Mouse (Mus musculus): ENCODE data around the gene Ibtk. TPM values are rescaled to one million over a fixed set of nuclear protein-coding genes. Genes with fewer than 3 reads are reported as not detected.

Gene Ibtk
- total RNA-seq, 1 experiment, result 32.8 TPM

DNA sequence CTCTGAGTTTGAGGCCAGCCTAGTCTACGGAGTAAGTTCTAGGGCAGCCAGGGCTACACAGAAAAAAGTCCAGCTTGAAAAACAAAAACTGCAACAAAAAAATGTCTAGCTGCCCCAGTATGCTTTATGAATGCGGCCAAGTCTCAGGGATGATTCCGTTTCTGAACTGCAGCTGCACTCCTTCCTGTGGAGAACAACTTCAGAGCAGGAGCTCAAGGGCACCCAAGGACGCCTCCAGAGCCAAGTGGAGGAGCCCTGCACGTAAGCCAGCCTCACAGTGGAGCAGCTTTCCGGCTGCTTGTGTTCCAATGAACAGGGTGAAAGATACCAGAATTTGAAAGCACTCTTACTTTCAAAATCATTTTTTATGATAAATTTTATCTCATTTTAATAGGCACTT, 41.8 kb downstream of the Ibtk start:
- no peak overlapping the region for H3K27ac ChIP-seq (ENCODE audit: insufficient read depth, low read depth, low read length, poor library complexity, severe bottlenecking)
- in situ Hi-C loops (cut with MboI; ENCODE audit: low sequenced_read_pairs in 2 of 2, unreplicated experiment in 2 of 2), result no loop called here
- no peak overlapping the region for H3K4me3 ChIP-seq (ENCODE audit: insufficient read depth in 1 of 2, low read depth in 1 of 2, low read length in 2 of 2, poor library complexity in 1 of 2, severe bottlenecking in 1 of 2)
- no peaks in the 10 kb centered on the region for H3K9me3 ChIP-seq (ENCODE audit: control insufficient read depth, insufficient read depth, low read depth, low read length)
- DNase-seq (ENCODE audit: low read depth, low spot score), result no peak
- H3K9ac ChIP-seq (ENCODE audit: insufficient read depth, low read depth, low read length, poor library complexity, severe bottlenecking), result no peak overlapping the region
- no peaks in the 10 kb centered on the region for H3K4me1 ChIP-seq (ENCODE audit: control insufficient read depth in 2 of 2, insufficient read depth in 2 of 2, low read length in 2 of 2, poor library complexity in 1 of 2)
- TF ChIP-seq CHD2 (IDR thresholded peaks at IDR 0.05; ENCODE audit: low read depth, low read length), result no peak
- no peak for TF ChIP-seq HCFC1 (IDR thresholded peaks at IDR 0.05; ENCODE audit: borderline replicate concordance, insufficient read depth, low read length)
- TF ChIP-seq ZNF384 (IDR thresholded peaks at IDR 0.05; ENCODE audit: low read depth, low read length), result no peak
- no peak for TF ChIP-seq MAFK (IDR thresholded peaks at IDR 0.05; ENCODE audit: insufficient read depth, low read depth, low read length)
- no peak for TF ChIP-seq ZC3H11A (IDR thresholded peaks at IDR 0.05; ENCODE audit: borderline replicate concordance, low read depth, low read length)
- peaks cover 26% of the 10 kb centered on the region for H3K36me3 ChIP-seq (ENCODE audit: control insufficient read depth, insufficient read depth, low read length, poor library complexity, severe bottlenecking)

DNA sequence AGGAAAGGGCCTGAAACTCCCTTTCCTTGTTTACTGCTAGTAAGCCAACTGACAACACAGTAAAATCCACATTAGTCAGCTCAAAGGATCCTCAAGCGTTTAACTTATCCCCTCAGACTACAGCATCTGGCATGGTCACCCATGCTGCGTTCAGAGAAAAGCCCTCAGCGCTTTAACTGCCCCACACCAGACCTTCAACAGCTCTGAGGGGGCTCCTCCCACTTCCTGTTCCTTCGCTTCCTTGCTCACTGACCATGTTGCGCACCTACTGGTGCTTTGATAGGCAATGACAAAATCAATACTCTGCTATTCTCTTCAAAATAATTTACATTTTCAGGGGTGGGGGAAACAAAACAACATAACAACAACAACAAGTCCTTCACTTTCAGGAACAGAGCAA, 47.2 kb downstream of the Ibtk start:
- H3K4me1 ChIP-seq (ENCODE audit: control insufficient read depth in 2 of 2, insufficient read depth in 2 of 2, low read length in 2 of 2, poor library complexity in 1 of 2), result no peaks in the 10 kb centered on the region
- TF ChIP-seq ZC3H11A (IDR thresholded peaks at IDR 0.05; ENCODE audit: borderline replicate concordance, low read depth, low read length) (no peak), MAFK (IDR thresholded peaks at IDR 0.05; ENCODE audit: insufficient read depth, low read depth, low read length) (no peak), CHD2 (IDR thresholded peaks at IDR 0.05; ENCODE audit: low read depth, low read length) (no peak), HCFC1 (IDR thresholded peaks at IDR 0.05; ENCODE audit: borderline replicate concordance, insufficient read depth, low read length) (no peak), ZNF384 (IDR thresholded peaks at IDR 0.05; ENCODE audit: low read depth, low read length) (no peak)
- no peak overlapping the region for H3K4me3 ChIP-seq (ENCODE audit: insufficient read depth in 1 of 2, low read depth in 1 of 2, low read length in 2 of 2, poor library complexity in 1 of 2, severe bottlenecking in 1 of 2)
- H3K27ac ChIP-seq (ENCODE audit: insufficient read depth, low read depth, low read length, poor library complexity, severe bottlenecking), result no peak overlapping the region
- no peak overlapping the region for H3K9ac ChIP-seq (ENCODE audit: insufficient read depth, low read depth, low read length, poor library complexity, severe bottlenecking)
- in situ Hi-C loops (cut with MboI; ENCODE audit: low sequenced_read_pairs in 2 of 2, unreplicated experiment in 2 of 2), result no loop called here
- peaks cover 14% of the 10 kb centered on the region for H3K36me3 ChIP-seq (ENCODE audit: control insufficient read depth, insufficient read depth, low read length, poor library complexity, severe bottlenecking)
- H3K9me3 ChIP-seq (ENCODE audit: control insufficient read depth, insufficient read depth, low read depth, low read length), result no peaks in the 10 kb centered on the region
- no peak for DNase-seq (ENCODE audit: low read depth, low spot score)

DNA sequence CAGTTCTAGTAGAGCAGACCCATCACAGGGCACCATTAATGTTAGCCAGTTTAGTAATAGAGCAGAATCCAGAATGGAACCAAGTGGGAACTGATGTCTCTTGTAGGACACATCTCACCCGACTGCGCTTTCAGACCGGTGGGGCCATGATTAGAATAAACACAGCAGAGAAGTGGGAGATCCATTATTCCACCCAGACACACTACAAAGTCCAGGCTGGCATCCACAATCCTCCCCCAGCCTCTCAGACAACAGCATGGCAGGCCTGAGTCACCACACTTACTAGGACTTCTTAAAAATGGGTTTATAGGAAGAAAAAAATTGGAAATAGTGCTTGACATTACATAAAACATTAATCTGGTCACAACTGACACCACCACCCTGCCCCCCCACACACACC, 53.5 kb downstream of the Ibtk start:
- in situ Hi-C loops (cut with MboI; ENCODE audit: low sequenced_read_pairs in 2 of 2, unreplicated experiment in 2 of 2), result no loop called here
- peaks cover 3% of the 10 kb centered on the region; the same call in 1 of the 2 replicates for H3K36me3 ChIP-seq (ENCODE audit: control insufficient read depth, insufficient read depth, low read length, poor library complexity, severe bottlenecking)

DNA sequence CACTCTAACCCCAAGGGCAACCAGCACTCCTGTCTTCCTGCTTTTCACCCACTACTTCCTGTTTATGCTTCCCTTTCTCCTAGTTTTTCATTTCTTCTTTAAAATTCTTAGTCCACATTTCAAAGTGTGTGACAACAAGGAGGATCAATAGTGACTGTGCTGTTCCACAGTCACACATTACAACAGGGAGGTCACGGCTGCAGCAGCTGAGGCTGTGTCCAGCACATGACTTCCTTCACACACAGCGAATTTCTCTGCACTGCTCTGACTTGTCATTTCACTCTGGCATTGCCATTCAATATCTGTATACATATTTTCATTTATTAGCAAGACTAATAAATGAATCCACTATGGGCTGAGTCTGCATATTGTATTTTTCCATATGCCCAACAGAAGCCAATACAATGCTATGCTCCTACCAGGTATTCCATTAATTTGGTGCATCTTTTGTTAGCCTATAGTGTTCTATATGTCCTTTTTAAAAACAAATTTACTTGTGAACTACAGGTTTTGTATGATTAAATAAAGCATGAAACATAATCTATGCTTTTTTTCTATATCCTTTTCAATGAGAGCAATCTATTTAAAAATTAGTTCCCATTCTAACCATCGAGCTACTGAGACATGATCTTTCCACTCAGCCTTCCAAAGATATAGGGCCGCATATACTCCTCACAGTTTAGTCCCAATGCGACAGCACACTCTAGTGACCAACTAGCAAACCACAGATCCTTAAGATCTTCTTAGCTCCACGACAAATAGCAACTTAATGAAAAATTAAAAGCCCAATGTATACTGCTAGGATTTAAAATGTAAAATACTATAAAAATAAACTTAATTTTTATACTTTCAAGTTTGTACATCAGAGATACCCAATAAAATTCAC, 55.7 kb downstream of the Ibtk start:
- Histone ChIP-seq H3K4me1 (ENCODE audit: control insufficient read depth in 2 of 2, insufficient read depth in 2 of 2, low read length in 2 of 2, poor library complexity in 1 of 2) (no peaks in the 10 kb centered on the region), H3K27ac (ENCODE audit: insufficient read depth, low read depth, low read length, poor library complexity, severe bottlenecking) (no peak overlapping the region), H3K4me3 (ENCODE audit: insufficient read depth in 1 of 2, low read depth in 1 of 2, low read length in 2 of 2, poor library complexity in 1 of 2, severe bottlenecking in 1 of 2) (no peak overlapping the region), H3K36me3 (ENCODE audit: control insufficient read depth, insufficient read depth, low read length, poor library complexity, severe bottlenecking) (peaks cover 6% of the 10 kb centered on the region), H3K9ac (ENCODE audit: insufficient read depth, low read depth, low read length, poor library complexity, severe bottlenecking) (no peak overlapping the region), H3K9me3 (ENCODE audit: control insufficient read depth, insufficient read depth, low read depth, low read length) (no peaks in the 10 kb centered on the region)
- no peak for DNase-seq (ENCODE audit: low read depth, low spot score)
- in situ Hi-C loops (cut with MboI; ENCODE audit: low sequenced_read_pairs in 2 of 2, unreplicated experiment in 2 of 2), result no loop called here
- TF ChIP-seq HCFC1 (IDR thresholded peaks at IDR 0.05; ENCODE audit: borderline replicate concordance, insufficient read depth, low read length) (no peak), ZC3H11A (IDR thresholded peaks at IDR 0.05; ENCODE audit: borderline replicate concordance, low read depth, low read length) (no peak), MAFK (IDR thresholded peaks at IDR 0.05; ENCODE audit: insufficient read depth, low read depth, low read length) (no peak)

More for the DNA sequence above, 53.5 kb downstream of the Ibtk start:
- no peak overlapping the region for H3K27ac ChIP-seq (ENCODE audit: insufficient read depth, low read depth, low read length, poor library complexity, severe bottlenecking)
- H3K9ac ChIP-seq (ENCODE audit: insufficient read depth, low read depth, low read length, poor library complexity, severe bottlenecking), result no peak overlapping the region
- H3K9me3 ChIP-seq (ENCODE audit: control insufficient read depth, insufficient read depth, low read depth, low read length), result no peaks in the 10 kb centered on the region
- no peaks in the 10 kb centered on the region for H3K4me1 ChIP-seq (ENCODE audit: control insufficient read depth in 2 of 2, insufficient read depth in 2 of 2, low read length in 2 of 2, poor library complexity in 1 of 2)
- TF ChIP-seq ZNF384 (IDR thresholded peaks at IDR 0.05; ENCODE audit: low read depth, low read length) (no peak), ZC3H11A (IDR thresholded peaks at IDR 0.05; ENCODE audit: borderline replicate concordance, low read depth, low read length) (no peak), HCFC1 (IDR thresholded peaks at IDR 0.05; ENCODE audit: borderline replicate concordance, insufficient read depth, low read length) (no peak), CHD2 (IDR thresholded peaks at IDR 0.05; ENCODE audit: low read depth, low read length) (no peak), MAFK (IDR thresholded peaks at IDR 0.05; ENCODE audit: insufficient read depth, low read depth, low read length) (no peak)
- no peak overlapping the region for H3K4me3 ChIP-seq (ENCODE audit: insufficient read depth in 1 of 2, low read depth in 1 of 2, low read length in 2 of 2, poor library complexity in 1 of 2, severe bottlenecking in 1 of 2)
- DNase-seq (ENCODE audit: low read depth, low spot score), result no peak
